Mouse (Mus musculus) lung, adult 18-20 months (tissue): ENCODE results near the gene Atp8b2.

ENCODE experiments used
- DNase-seq, 2 experiments: peaks; one replicate each; pipeline ENCODE4 v3.0.0; 2022; ENCODE audit warnings: mixed read lengths in 2 of 2

Gene Atp8b2

GRCm38 (mm10) chr3:89963221-89963763 lies at the start of gene Atp8b2:
Gene Atp8b2 (minus strand): TSS chr3:89963508.
- peak; percentile 46 to 48 for DNase-seq

- no peak for DNase-seq
Measured at GRCm38 (mm10) chr3:90010291-90010690, 47.0 kb upstream of the Atp8b2 start.

GRCm38 (mm10) chr3:90004091-90004796 lies 40.9 kb upstream of the Atp8b2 start:
- no peak for DNase-seq

- DNase-seq: no peak
Measured at GRCm38 (mm10) chr3:89999830-90000229, 36.5 kb upstream of the Atp8b2 start.

GRCm38 (mm10) chr3:89999090-89999489 lies 35.8 kb upstream of the Atp8b2 start:
- no peak for DNase-seq

GRCm38 (mm10) chr3:89998612-89999054 lies 35.3 kb upstream of the Atp8b2 start, which contains the start of gene Hax1:
Gene Hax1 (minus strand): TSS chr3:89998780.
- DNase-seq: peak; percentile 92 to 94

GRCm38 (mm10) chr3:89997791-89998495 lies 34.6 kb upstream of the Atp8b2 start:
- DNase-seq: no peak

GRCm38 (mm10) chr3:89994807-89995515 lies 31.7 kb upstream of the Atp8b2 start:
- no peak for DNase-seq

GRCm38 (mm10) chr3:89987822-89988221 lies 24.5 kb upstream of the Atp8b2 start:
- DNase-seq: no peak

GRCm38 (mm10) chr3:89987211-89987610 lies 23.9 kb upstream of the Atp8b2 start:
- no peak for DNase-seq

GRCm38 (mm10) chr3:89982426-89982825 lies 19.1 kb upstream of the Atp8b2 start:
- no peak for DNase-seq

- no peak for DNase-seq
Measured at GRCm38 (mm10) chr3:89976859-89977258, 13.6 kb upstream of the Atp8b2 start.

- DNase-seq: no peak
Measured at GRCm38 (mm10) chr3:89968509-89968908, 5.2 kb upstream of the Atp8b2 start.

GRCm38 (mm10) chr3:89966946-89967345 lies 3.6 kb upstream of the Atp8b2 start:
- no peak for DNase-seq

GRCm38 (mm10) chr3:89965972-89966371 lies 2.7 kb upstream of the Atp8b2 start:
- no peak for DNase-seq

- no peak for DNase-seq
Measured at GRCm38 (mm10) chr3:89965557-89965956, 2.2 kb upstream of the Atp8b2 start.

GRCm38 (mm10) chr3:89963926-89964739 lies 825 bp upstream of the Atp8b2 start:
- peak; percentile 68 to 76 for DNase-seq

GRCm38 (mm10) chr3:89962751-89963220 lies 522 bp downstream of the Atp8b2 start:
- DNase-seq: no peak

GRCm38 (mm10) chr3:89962059-89962750 lies 1.1 kb downstream of the Atp8b2 start:
- peak; percentile 30 to 44 for DNase-seq

- no peak for DNase-seq
Measured at GRCm38 (mm10) chr3:89961436-89961835, 1.9 kb downstream of the Atp8b2 start.

- DNase-seq: peak; percentile 93 to 96
Measured at GRCm38 (mm10) chr3:89960469-89960868, 2.8 kb downstream of the Atp8b2 start.
